Mouse (Mus musculus) liver, embryonic 15.5 days (tissue): ENCODE results near the gene Cmc1. TPM values are rescaled to one million over a fixed set of nuclear protein-coding genes. Genes with fewer than 3 reads are reported as not detected.
"Not testable (repeated sequence)": the region's sequence is repeated elsewhere in the genome, so short reads cannot be mapped to it uniquely, and the experiment has no call there.

ENCODE experiments used
- ATAC-seq: fragments of 200-750 bp; cut with Nextera tagmentation; 2 replicates; pipeline ENCODE4 v1.8.0; 2017; ENCODE audit warnings: moderate number of reproducible peaks, mild to moderate bottlenecking, moderate library complexity; ENCODE audit not compliant: insufficient read depth
- H3K27ac ChIP-seq: fragments of 300-500 bp; sonication (generic); replicated peaks from 2 replicates; pipeline ENCODE4 v1.5.1; 2015; ENCODE audit warnings: mild to moderate bottlenecking, inconsistent platforms
- H3K27me3 ChIP-seq: fragments of 300-500 bp; sonication (generic); 2 replicates; pipeline ENCODE4 v1.6.1; 2015; ENCODE audit warnings: mild to moderate bottlenecking, inconsistent platforms
- H3K36me3 ChIP-seq: fragments of 300-500 bp; sonication (generic); replicated peaks from 2 replicates; pipeline ENCODE4 v1.6.1; 2015; ENCODE audit warnings: moderate library complexity, mild to moderate bottlenecking, inconsistent platforms
- H3K4me1 ChIP-seq: fragments of 300-500 bp; sonication (generic); replicated peaks from 2 replicates; pipeline ENCODE4 v1.6.1; 2015; ENCODE audit warnings: inconsistent platforms
- H3K4me2 ChIP-seq: fragments of 300-500 bp; sonication (generic); 2 replicates; pipeline ENCODE4 v1.6.1; 2015; ENCODE audit warnings: moderate library complexity, mild to moderate bottlenecking, inconsistent platforms
- H3K4me3 ChIP-seq: fragments of 300-500 bp; sonication (generic); replicated peaks from 2 replicates; pipeline ENCODE4 v1.5.1; 2015; ENCODE audit warnings: mild to moderate bottlenecking, inconsistent platforms
- H3K9ac ChIP-seq: fragments of 300-500 bp; sonication (generic); 2 replicates; pipeline ENCODE4 v1.6.1; 2015; ENCODE audit warnings: moderate library complexity, mild to moderate bottlenecking, inconsistent platforms
- H3K9me3 ChIP-seq: fragments of 300-500 bp; sonication (generic); replicated peaks from 2 replicates; pipeline ENCODE4 v1.6.1; 2016; ENCODE audit warnings: inconsistent platforms
- WGBS: fragments of 180-500 bp; shearing (Covaris S2); methylation state at CpG from one replicate; pipeline ENCODE4 v1.1.7; 2015; ENCODE audit warnings: mixed read lengths; ENCODE audit not compliant: insufficient replicate concordance; 5-methylcytosine and 5-hydroxymethylcytosine counted together
- polyA plus RNA-seq: library from polyadenylated mRNA; unstranded; fragments of >200 nt; fragmentation: Nextera tagmentation; extraction: Ambion mirVana; gene quantifications from 2 replicates; pipeline ENCODE4 v1.2.1, GENCODE M21; 2015

The Cmc1 gene
- polyA plus RNA-seq, 1 experiment from 2014 or later = 17.5 TPM

GRCm38 (mm10) chr9:118175411-118175810 lies 25.4 kb upstream of the Cmc1 start:
- Histone ChIP-seq H3K4me2 (no peak overlapping the region), H3K4me1 (no peaks in the 10 kb centered on the region), H3K27me3 (no peaks in the 10 kb centered on the region), H3K9ac (no peak overlapping the region), H3K36me3 (no peaks in the 10 kb centered on the region), H3K4me3 (no peak overlapping the region), H3K9me3 (no peaks in the 10 kb centered on the region), H3K27ac (no peak overlapping the region)
- 76% methylated on average over 4 of the region's 4 CpGs for WGBS
- no peak for ATAC-seq

DNA sequence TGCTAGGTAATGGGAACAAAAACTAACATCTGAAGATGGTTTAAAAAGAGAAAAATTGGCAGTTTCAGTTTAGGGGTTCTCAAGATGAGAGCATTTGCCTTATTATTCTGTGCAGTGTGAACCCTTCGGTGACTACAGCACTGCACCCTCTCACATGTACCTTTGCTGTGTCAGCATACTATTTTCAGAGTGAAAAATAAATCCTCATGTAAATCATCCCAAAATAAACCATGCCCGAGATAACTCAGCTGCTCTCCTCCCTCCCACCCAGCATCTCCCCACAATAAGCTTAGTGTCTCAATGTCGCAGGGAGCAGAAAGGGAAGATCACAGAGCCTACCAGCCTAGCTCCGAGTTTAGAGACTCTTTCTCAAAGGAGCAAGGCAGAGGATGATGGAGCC lies 23.1 kb upstream of the Cmc1 start:
- Histone ChIP-seq H3K36me3 (no peaks in the 10 kb centered on the region), H3K9ac (no peak overlapping the region), H3K4me1 (no peaks in the 10 kb centered on the region), H3K4me2 (no peak overlapping the region), H3K4me3 (no peak overlapping the region), H3K9me3 (no peaks in the 10 kb centered on the region), H3K27ac (no peak overlapping the region), H3K27me3 (no peaks in the 10 kb centered on the region)
- 62% methylated on average over 4 of the region's 4 CpGs for WGBS
- ATAC-seq = no peak

GRCm38 (mm10) chr9:118168544-118168943 lies 18.6 kb upstream of the Cmc1 start:
- Histone ChIP-seq H3K4me3 (no peak overlapping the region), H3K27me3 (no peaks in the 10 kb centered on the region), H3K36me3 (no peaks in the 10 kb centered on the region), H3K9me3 (no peaks in the 10 kb centered on the region), H3K9ac (no peak overlapping the region), H3K27ac (no peak overlapping the region), H3K4me2 (no peak overlapping the region), H3K4me1 (no peaks in the 10 kb centered on the region)
- 39% methylated on average over 5 of the region's 5 CpGs for WGBS
- ATAC-seq = no peak

GRCm38 (mm10) chr9:118167606-118168005 lies 17.6 kb upstream of the Cmc1 start:
- Histone ChIP-seq H3K4me3 (no peak overlapping the region), H3K4me1 (no peaks in the 10 kb centered on the region), H3K4me2 (no peak overlapping the region), H3K9ac (no peak overlapping the region), H3K27ac (no peak overlapping the region), H3K9me3 (no peaks in the 10 kb centered on the region), H3K36me3 (no peaks in the 10 kb centered on the region), H3K27me3 (no peaks in the 10 kb centered on the region)
- ATAC-seq = no peak
- 86% methylated on average over 6 of the region's 6 CpGs for WGBS

- no peak overlapping the region for H3K27ac ChIP-seq
- 78% methylated on average over 6 of the region's 6 CpGs for WGBS
- no peaks in the 10 kb centered on the region for H3K9me3 ChIP-seq
- H3K4me3 ChIP-seq = no peak overlapping the region
- H3K9ac ChIP-seq = no peak overlapping the region
- H3K36me3 ChIP-seq = no peaks in the 10 kb centered on the region
- no peak for ATAC-seq
- H3K27me3 ChIP-seq = no peaks in the 10 kb centered on the region
- H3K4me2 ChIP-seq = no peak overlapping the region
- 0 out of 2 replicates have a peak, but pooled peaks cover 2% of the 10 kb centered on the region for H3K4me1 ChIP-seq
Measured at GRCm38 (mm10) chr9:118161536-118161935, 11.6 kb upstream of the Cmc1 start.

GRCm38 (mm10) chr9:118159936-118160335 lies 10.0 kb upstream of the Cmc1 start:
- no peak overlapping the region for H3K9ac ChIP-seq
- no peaks in the 10 kb centered on the region for H3K36me3 ChIP-seq
- 0 out of 2 replicates have a peak, but pooled peaks cover 2% of the 10 kb centered on the region for H3K4me1 ChIP-seq
- WGBS = 25% methylated on average over 3 of the region's 3 CpGs
- H3K27me3 ChIP-seq = no peaks in the 10 kb centered on the region
- ATAC-seq = no peak
- no peak overlapping the region for H3K27ac ChIP-seq
- no peaks in the 10 kb centered on the region for H3K9me3 ChIP-seq
- H3K4me2 ChIP-seq = no peak overlapping the region
- no peak overlapping the region for H3K4me3 ChIP-seq

- 81% methylated on average over 4 of the region's 4 CpGs for WGBS
- ATAC-seq = no peak
- H3K36me3 ChIP-seq = no peaks in the 10 kb centered on the region
- H3K9ac ChIP-seq = no peak overlapping the region
- H3K4me3 ChIP-seq = no peak overlapping the region
- no peak overlapping the region for H3K4me2 ChIP-seq
- H3K27ac ChIP-seq = no peak overlapping the region
- H3K9me3 ChIP-seq = no peaks in the 10 kb centered on the region
- H3K4me1 ChIP-seq = 0 out of 2 replicates have a peak, but pooled peaks cover 2% of the 10 kb centered on the region
- no peaks in the 10 kb centered on the region for H3K27me3 ChIP-seq
Measured at GRCm38 (mm10) chr9:118158201-118158600, 8.2 kb upstream of the Cmc1 start.

- Histone ChIP-seq H3K4me3 (no peak overlapping the region), H3K9ac (no peak overlapping the region), H3K4me2 (no peak overlapping the region), H3K27ac (no peak overlapping the region), H3K36me3 (no peaks in the 10 kb centered on the region), H3K9me3 (no peaks in the 10 kb centered on the region), H3K4me1 (0 out of 2 replicates have a peak, but pooled peaks cover 2% of the 10 kb centered on the region), H3K27me3 (no peaks in the 10 kb centered on the region)
- ATAC-seq = no peak
- 79% methylated on average over 3 of the region's 3 CpGs for WGBS
Measured at GRCm38 (mm10) chr9:118157234-118157633, 7.3 kb upstream of the Cmc1 start.

DNA sequence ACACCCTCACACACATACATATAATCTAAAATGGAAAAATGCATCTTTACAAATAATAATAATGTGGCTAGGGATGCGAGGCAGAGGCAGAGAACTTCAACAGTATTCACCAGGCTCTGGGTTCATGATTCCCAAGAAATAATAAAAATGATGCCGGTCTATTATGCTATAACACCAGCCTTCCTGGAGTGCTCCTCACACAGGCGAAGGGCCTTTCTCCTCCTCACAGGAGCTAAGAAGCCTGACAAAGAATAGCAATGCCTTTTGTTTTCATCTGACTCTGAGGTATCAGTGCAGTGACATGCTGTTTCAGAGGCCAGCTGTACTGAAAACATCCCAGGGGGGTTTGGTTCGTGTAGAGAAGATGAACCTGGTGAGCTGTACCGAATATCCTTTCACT lies 4.7 kb upstream of the Cmc1 start:
- 64% methylated on average over 5 of the region's 5 CpGs for WGBS
- H3K27ac ChIP-seq = no peak overlapping the region
- ATAC-seq = no peak
- H3K4me1 ChIP-seq = peaks cover 10% of the 10 kb centered on the region
- H3K9me3 ChIP-seq = no peaks in the 10 kb centered on the region
- no peak overlapping the region for H3K9ac ChIP-seq
- no peaks in the 10 kb centered on the region for H3K27me3 ChIP-seq
- no peaks in the 10 kb centered on the region for H3K36me3 ChIP-seq
- no peak overlapping the region for H3K4me2 ChIP-seq
- no peak overlapping the region for H3K4me3 ChIP-seq

GRCm38 (mm10) chr9:118151221-118151507 lies 1.2 kb upstream of the Cmc1 start:
- WGBS = 50% methylated on average over 1 of the region's 1 CpGs
- H3K36me3 ChIP-seq = no peaks in the 10 kb centered on the region
- H3K9me3 ChIP-seq = no peaks in the 10 kb centered on the region
- peak overlapping the region; percentile 90; the same call in 1 of the 2 replicates for H3K4me2 ChIP-seq
- H3K4me3 ChIP-seq = no peak overlapping the region
- H3K4me1 ChIP-seq = peaks cover 24% of the 10 kb centered on the region
- ATAC-seq = no peak
- no peaks in the 10 kb centered on the region for H3K27me3 ChIP-seq
- H3K9ac ChIP-seq = no peak overlapping the region
- H3K27ac ChIP-seq = no peak overlapping the region

DNA sequence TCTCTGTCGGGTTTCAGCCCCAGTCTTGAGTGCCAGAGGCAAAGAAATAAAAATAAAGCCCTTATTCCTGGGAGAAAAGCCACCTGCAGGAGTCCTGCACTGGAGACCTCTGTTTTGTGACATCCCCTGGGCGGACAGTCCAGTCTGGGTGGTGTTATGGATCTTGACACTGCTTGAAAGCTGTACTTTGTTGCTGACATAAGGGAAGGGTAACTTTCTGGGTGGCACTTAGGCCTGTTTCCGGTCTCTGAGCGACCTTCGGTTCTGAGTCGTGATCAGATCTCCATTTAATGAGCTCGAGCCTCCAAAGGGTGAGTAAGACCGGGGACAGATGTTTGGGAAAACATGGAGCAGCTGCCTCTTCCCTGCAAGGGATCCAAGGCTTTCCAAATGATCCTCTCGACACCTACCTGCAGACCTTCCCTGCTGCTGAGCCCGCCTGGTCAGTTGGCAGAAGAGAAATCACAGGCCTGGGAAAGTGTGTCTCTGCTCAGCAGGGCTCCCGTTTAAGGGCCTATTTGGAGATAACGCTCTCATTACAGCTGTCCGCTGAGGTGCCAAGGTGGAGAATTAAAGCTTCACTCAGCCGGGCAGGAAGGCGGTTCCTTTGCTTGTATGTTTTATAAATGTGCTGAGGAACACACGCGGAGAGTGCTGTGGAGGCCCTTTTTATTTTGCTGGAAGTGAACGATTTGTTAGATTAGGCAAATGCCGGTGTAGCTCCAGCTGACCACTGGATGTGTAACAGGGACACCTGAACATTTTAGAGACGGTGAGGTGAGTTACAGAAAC lies 648 bp upstream of the Cmc1 start:
- no peaks in the 10 kb centered on the region for H3K36me3 ChIP-seq
- H3K9ac ChIP-seq = peak overlapping the region; percentile 87
- peak; percentile 26 for ATAC-seq
- H3K4me1 ChIP-seq = peaks cover 24% of the 10 kb centered on the region
- H3K27me3 ChIP-seq = no peaks in the 10 kb centered on the region
- peak overlapping the region; percentile 90 for H3K4me2 ChIP-seq
- H3K4me3 ChIP-seq = peak overlapping the region; percentile 96
- WGBS = 62% methylated on average over 20 of the region's 20 CpGs
- peak overlapping the region; percentile 60 for H3K27ac ChIP-seq
- H3K9me3 ChIP-seq = no peaks in the 10 kb centered on the region

DNA sequence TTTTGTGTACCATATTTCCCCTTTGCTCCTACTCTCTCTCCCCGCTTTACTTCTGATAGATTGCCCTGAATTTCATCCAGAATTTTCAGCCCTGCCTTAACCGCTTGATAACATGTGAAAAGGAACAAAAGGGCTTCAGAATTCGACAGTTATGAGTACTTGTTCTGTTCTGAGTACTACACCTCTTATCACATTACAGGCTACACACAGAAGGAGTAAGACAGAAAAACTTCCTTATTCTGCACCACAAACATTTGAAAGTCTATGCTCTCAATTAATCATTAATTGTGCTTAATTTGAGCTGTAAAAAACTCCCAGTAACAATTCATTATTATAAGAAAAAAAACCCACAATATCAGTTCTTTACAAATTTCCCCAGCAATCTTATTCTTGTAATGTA lies 9.6 kb downstream of the Cmc1 start:
- H3K4me3 ChIP-seq, ATAC-seq, H3K4me2 ChIP-seq, H3K4me1 ChIP-seq, H3K27me3 ChIP-seq, H3K27ac ChIP-seq, H3K9me3 ChIP-seq, H3K9ac ChIP-seq, H3K36me3 ChIP-seq: not testable (repeated sequence)
- 56% methylated on average over 3 of the region's 3 CpGs for WGBS
